Mouse (Mus musculus): ENCODE measurements around the gene Prtg. TPM values are rescaled to one million over a fixed set of nuclear protein-coding genes. Genes with fewer than 3 reads are reported as not detected.

The Prtg gene
- not detected for polyA plus RNA-seq (2014; fragmentation: Illumina TruSeq; extraction: RNeasy Lipid Tissue Mini Kit (QIAGEN cat#74804); ENCODE audit: low read depth, low replicate concordance)

DNA sequence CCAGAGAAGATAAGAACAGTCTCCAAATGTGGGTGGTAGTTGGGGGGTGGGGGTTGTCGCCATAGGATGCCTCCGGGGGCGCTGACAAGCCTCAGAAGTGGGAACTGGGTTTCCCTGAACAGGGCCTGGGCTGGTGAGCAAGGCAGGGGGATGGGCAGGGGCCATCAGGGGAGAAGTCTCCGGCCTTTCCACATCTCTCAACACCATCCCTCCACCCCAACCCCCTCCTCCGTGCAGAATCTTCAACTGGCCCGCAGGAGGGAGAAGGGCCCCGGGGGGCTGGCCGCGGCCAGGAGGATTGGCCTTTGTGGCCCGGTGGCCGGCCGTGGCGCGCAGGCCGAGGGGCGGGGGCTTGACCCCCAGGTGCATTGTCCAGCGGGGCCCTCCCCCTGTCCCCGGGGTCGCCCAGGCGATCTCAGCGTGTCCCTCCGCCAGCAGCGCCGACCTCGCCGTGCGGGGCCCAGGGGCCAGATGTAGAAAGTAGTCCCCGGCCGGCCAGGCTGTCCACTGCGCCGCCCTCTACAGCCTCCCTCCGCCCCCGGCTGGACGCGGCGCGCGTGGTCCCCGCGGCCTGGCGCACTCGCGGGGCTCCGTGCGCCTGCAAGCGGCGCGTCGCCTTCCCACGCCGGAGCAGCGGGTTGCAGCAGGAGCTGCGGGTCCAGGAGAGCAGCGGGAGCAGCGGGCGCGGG is at the start of gene Prtg:
Gene Prtg, plus strand, starts transcription at position 144 of the 689 bp plus-strand sequence.

GRCm38 (mm10) chr9:72925021-72925934 is 118.6 kb downstream of the Prtg start, which contains the start of gene Pygo1:
TSS of gene Pygo1 (plus strand) at chr9:72925645.

GRCm38 (mm10) chr9:72958521-72959450 is 152.1 kb downstream of the Prtg start, which contains the start of the genes Dyx1c1 and Gm44503:
TSS of gene Dyx1c1 (plus strand) at chr9:72958785.
TSS of gene Gm44503 (plus strand) at chr9:72958852.

Other genes starting within 250 kb of the Prtg start
- gene Nedd4, start 144.5 kb upstream of the Prtg start, polyA plus RNA-seq (2014; fragmentation: Illumina TruSeq; extraction: RNeasy Lipid Tissue Mini Kit (QIAGEN cat#74804); ENCODE audit: low read depth, low replicate concordance) = 119 TPM
- 0.45 TPM for gene Pygo1, start 118.8 kb downstream of the Prtg start, polyA plus RNA-seq (2014; fragmentation: Illumina TruSeq; extraction: RNeasy Lipid Tissue Mini Kit (QIAGEN cat#74804); ENCODE audit: low read depth, low replicate concordance)
- gene Dyx1c1, start 151.9 kb downstream of the Prtg start, polyA plus RNA-seq (2014; fragmentation: Illumina TruSeq; extraction: RNeasy Lipid Tissue Mini Kit (QIAGEN cat#74804); ENCODE audit: low read depth, low replicate concordance) = not detected
- 0.34 TPM for gene Gm44503, start 152.0 kb downstream of the Prtg start, polyA plus RNA-seq (2014; fragmentation: Illumina TruSeq; extraction: RNeasy Lipid Tissue Mini Kit (QIAGEN cat#74804); ENCODE audit: low read depth, low replicate concordance)
- gene Ccpg1os, start 178.5 kb downstream of the Prtg start, polyA plus RNA-seq (2014; fragmentation: Illumina TruSeq; extraction: RNeasy Lipid Tissue Mini Kit (QIAGEN cat#74804); ENCODE audit: low read depth, low replicate concordance) = 12.3 TPM
- gene Ccpg1, start 178.6 kb downstream of the Prtg start, polyA plus RNA-seq (2014; fragmentation: Illumina TruSeq; extraction: RNeasy Lipid Tissue Mini Kit (QIAGEN cat#74804); ENCODE audit: low read depth, low replicate concordance) = 66.6 TPM
- 5.9 TPM for gene Pigb, start 233.5 kb downstream of the Prtg start, polyA plus RNA-seq (2014; fragmentation: Illumina TruSeq; extraction: RNeasy Lipid Tissue Mini Kit (QIAGEN cat#74804); ENCODE audit: low read depth, low replicate concordance)
- 2.5 TPM for gene Rab27a, start 238.0 kb downstream of the Prtg start, polyA plus RNA-seq (2014; fragmentation: Illumina TruSeq; extraction: RNeasy Lipid Tissue Mini Kit (QIAGEN cat#74804); ENCODE audit: low read depth, low replicate concordance)

All from liver, adult 10 weeks (tissue).